Mouse (Mus musculus): ENCODE data around the gene Abi2. TPM values are rescaled to one million over a fixed set of nuclear protein-coding genes. Genes with fewer than 3 reads are reported as not detected.

The Abi2 gene
- polyA plus RNA-seq, 1 experiment from 2014 or later: 4.4 TPM

GRCm38 (mm10) chr1:60489660-60490059 is 80.2 kb downstream of the Abi2 start:
- Histone ChIP-seq H3K36me3 (peaks cover 34% of the 10 kb centered on the region), H3K4me1 (replicated peaks) (no peaks in the 10 kb centered on the region), H3K4me2 (no peak overlapping the region), H3K9me3 (replicated peaks) (no peaks in the 10 kb centered on the region), H3K4me3 (replicated peaks) (no peak overlapping the region), H3K27ac (no peak overlapping the region), H3K9ac (no peak overlapping the region), H3K27me3 (no peaks in the 10 kb centered on the region)
- DNase-seq (no peak), ATAC-seq (ENCODE audit: low read depth) (no peak)
- WGBS (ENCODE audit: insufficient replicate concordance): 69% methylated on average over 2 of the region's 2 CpGs

- Histone ChIP-seq H3K36me3 (peaks cover 34% of the 10 kb centered on the region), H3K4me3 (replicated peaks) (no peak overlapping the region), H3K4me2 (no peak overlapping the region), H3K27ac (no peak overlapping the region), H3K9me3 (replicated peaks) (no peaks in the 10 kb centered on the region), H3K27me3 (no peaks in the 10 kb centered on the region), H3K9ac (no peak overlapping the region), H3K4me1 (replicated peaks) (no peaks in the 10 kb centered on the region)
- ATAC-seq (ENCODE audit: low read depth) (no peak), DNase-seq (no peak)
- 75% methylated on average over 4 of the region's 4 CpGs for WGBS (ENCODE audit: insufficient replicate concordance)
These were observed 81.1 kb downstream of the Abi2 start for GRCm38 (mm10) chr1:60490510-60490909.

GRCm38 (mm10) chr1:60492404-60492803 is 83.0 kb downstream of the Abi2 start:
- Histone ChIP-seq H3K27me3 (no peaks in the 10 kb centered on the region), H3K9ac (no peak overlapping the region), H3K36me3 (peaks cover 38% of the 10 kb centered on the region), H3K4me2 (no peak overlapping the region), H3K9me3 (replicated peaks) (no peaks in the 10 kb centered on the region), H3K4me3 (replicated peaks) (no peak overlapping the region), H3K27ac (no peak overlapping the region), H3K4me1 (replicated peaks) (no peaks in the 10 kb centered on the region)
- 68% methylated on average over 5 of the region's 5 CpGs for WGBS (ENCODE audit: insufficient replicate concordance)
- DNase-seq (no peak), ATAC-seq (ENCODE audit: low read depth) (no peak)

- H3K4me2 ChIP-seq: no peak overlapping the region
- 83% methylated on average over 6 of the region's 6 CpGs for WGBS (ENCODE audit: insufficient replicate concordance)
- no peak overlapping the region for H3K9ac ChIP-seq
- ATAC-seq (ENCODE audit: low read depth) (no peak), DNase-seq (no peak)
- H3K4me3 ChIP-seq (replicated peaks): no peak overlapping the region
- H3K9me3 ChIP-seq (replicated peaks): no peaks in the 10 kb centered on the region
- no peaks in the 10 kb centered on the region for H3K27me3 ChIP-seq
- no peak overlapping the region for H3K27ac ChIP-seq
- H3K36me3 ChIP-seq: peaks cover 36% of the 10 kb centered on the region
- no peaks in the 10 kb centered on the region for H3K4me1 ChIP-seq (replicated peaks)
These were observed 84.0 kb downstream of the Abi2 start for GRCm38 (mm10) chr1:60493421-60493820.

GRCm38 (mm10) chr1:60503456-60503855 is 94.0 kb downstream of the Abi2 start:
- no peak overlapping the region for H3K4me2 ChIP-seq
- H3K9me3 ChIP-seq (replicated peaks): no peaks in the 10 kb centered on the region
- ATAC-seq (ENCODE audit: low read depth) (no peak), DNase-seq (no peak)
- no peak overlapping the region for H3K4me3 ChIP-seq (replicated peaks)
- WGBS (ENCODE audit: insufficient replicate concordance): 49% methylated on average over 5 of the region's 5 CpGs
- H3K27me3 ChIP-seq: no peaks in the 10 kb centered on the region
- no peak overlapping the region for H3K27ac ChIP-seq
- peaks cover 9% of the 10 kb centered on the region; the same call in 1 of the 2 replicates for H3K36me3 ChIP-seq
- no peaks in the 10 kb centered on the region for H3K4me1 ChIP-seq (replicated peaks)
- H3K9ac ChIP-seq: no peak overlapping the region

GRCm38 (mm10) chr1:60510584-60510983 is 101.2 kb downstream of the Abi2 start:
- peaks cover 5% of the 10 kb centered on the region; the same call in 1 of the 2 replicates for H3K4me1 ChIP-seq (replicated peaks)
- no peaks in the 10 kb centered on the region for H3K27me3 ChIP-seq
- DNase-seq: no peak
- no peak overlapping the region for H3K4me3 ChIP-seq (replicated peaks)
- no peak for ATAC-seq (ENCODE audit: low read depth)
- 0 out of 2 replicates have a peak, but pooled peaks cover 9% of the 10 kb centered on the region for H3K36me3 ChIP-seq
- no peak overlapping the region for H3K4me2 ChIP-seq
- no peak overlapping the region for H3K27ac ChIP-seq
- 46% methylated on average over 2 of the region's 2 CpGs for WGBS (ENCODE audit: insufficient replicate concordance)
- H3K9me3 ChIP-seq (replicated peaks): no peaks in the 10 kb centered on the region
- H3K9ac ChIP-seq: no peak overlapping the region

- Histone ChIP-seq H3K27ac (no peak overlapping the region), H3K36me3 (peaks cover 29% of the 10 kb centered on the region), H3K9me3 (replicated peaks) (no peaks in the 10 kb centered on the region), H3K4me2 (no peak overlapping the region), H3K9ac (no peak overlapping the region), H3K4me1 (replicated peaks) (no peaks in the 10 kb centered on the region), H3K27me3 (no peaks in the 10 kb centered on the region), H3K4me3 (replicated peaks) (no peak overlapping the region)
- WGBS (ENCODE audit: insufficient replicate concordance): 73% methylated on average over 6 of the region's 6 CpGs
- DNase-seq (no peak), ATAC-seq (ENCODE audit: low read depth) (no peak)
These were observed 120.7 kb downstream of the Abi2 start for GRCm38 (mm10) chr1:60530107-60530506.

GRCm38 (mm10) chr1:60530636-60531035 is 121.2 kb downstream of the Abi2 start:
- no peak for ATAC-seq (ENCODE audit: low read depth)

More at GRCm38 (mm10) chr1:60530636-60531035, 121.2 kb downstream of the Abi2 start:
- Histone ChIP-seq H3K4me1 (replicated peaks) (no peaks in the 10 kb centered on the region), H3K27ac (no peak overlapping the region), H3K9ac (no peak overlapping the region), H3K9me3 (replicated peaks) (no peaks in the 10 kb centered on the region), H3K27me3 (no peaks in the 10 kb centered on the region), H3K4me3 (replicated peaks) (no peak overlapping the region), H3K36me3 (peaks cover 26% of the 10 kb centered on the region), H3K4me2 (no peak overlapping the region)
- WGBS (ENCODE audit: insufficient replicate concordance): 37% methylated on average over 2 of the region's 2 CpGs
- no peak for DNase-seq

Other genes starting within 250 kb of the Abi2 start
- 1.3 and 1.4 TPM in 2 replicates for gene Nbeal1, start 229.0 kb upstream of the Abi2 start, polyA plus RNA-seq (2015; fragmentation: Nextera tagmentation; extraction: Ambion mirVana)
- 11.3 and 14.3 TPM in 2 replicates for gene Cyp20a1, start 66.3 kb upstream of the Abi2 start, polyA plus RNA-seq (2015; fragmentation: Nextera tagmentation; extraction: Ambion mirVana)
- gene Raph1, start 157.5 kb downstream of the Abi2 start, polyA plus RNA-seq (2015; fragmentation: Nextera tagmentation; extraction: Ambion mirVana): 30.4 and 38.1 TPM in 2 replicates